Comparison of ENCODE assay signal across 20 mouse cellular contexts in the genomic region with DNA sequence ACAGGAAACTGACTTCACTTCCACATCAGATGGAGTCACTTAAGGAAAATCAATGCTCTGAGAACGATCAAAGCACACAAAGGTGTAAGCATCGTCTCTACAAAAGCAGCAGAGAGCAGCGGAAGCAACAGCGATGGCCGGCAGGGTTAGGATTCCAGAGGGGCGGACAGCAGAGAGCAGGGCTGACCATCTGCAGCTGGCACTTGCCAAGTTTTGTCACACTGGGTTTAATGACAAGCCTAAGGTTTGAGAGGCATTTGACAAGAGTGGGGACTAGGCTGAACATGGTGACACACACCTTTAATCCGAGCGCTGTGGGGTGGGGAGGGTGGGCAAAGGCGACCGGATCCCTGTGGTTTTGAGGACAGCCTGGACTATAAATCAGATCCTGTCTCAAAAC. TPM values are rescaled to one million over a fixed set of nuclear protein-coding genes. Genes with fewer than 3 reads are reported as not detected.
DNase-seq lines count a peak whose midpoint lies in the region; ATAC-seq and TF ChIP-seq lines count a peak whose summit lies in the region.
"Had no signal": no experiment of that assay in that cellular context is flagged by ENCODE, and none has a peak within 500 bp of the region (broad histone marks: within the 10 kb centered on the region; RNA-seq: fewer than 3 reads in every experiment).

No protein-coding gene starts in this region.

- no peak overlapping the region for H3K4me3 ChIP-seq in gastrocnemius, adult 2 months
- no peak overlapping the region for H3K4me3 ChIP-seq in kidney, embryonic 16.5 days (ENCODE audit: low read length)
- H3K4me3 ChIP-seq in myocyte, result no peak overlapping the region
- H3K4me3 ChIP-seq: erythroblast, embryonic 14.5 days; forebrain, embryonic 13.5 days; layer of hippocampus, adult 2 months; limb, embryonic 13.5 days; liver, embryonic 12.5 days; midbrain, embryonic 12.5 days had no signal

- intact Hi-C loops in gastrocnemius, adult 2 months (cut with DNase I), result no loop called here
- intact Hi-C loops in gastrocnemius, postnatal 14 days (cut with DNase I; ENCODE audit: low total_unique reads), result no loop called here

- WGBS in kidney, embryonic 16.5 days, result 46% methylated on average over 10 of the region's 10 CpGs

- no peak for TF ChIP-seq CTCF in gastrocnemius, adult 2 months (IDR thresholded peaks at IDR 0.05)

- no peaks in the 10 kb centered on the region for H3K79me2 ChIP-seq in myocyte (ENCODE audit: control insufficient read depth, insufficient read depth)

- no peak overlapping the region for H3ac ChIP-seq in myocyte (ENCODE audit: control insufficient read depth, insufficient read length)

- peak overlapping the region; percentile 40 for H3K27ac ChIP-seq in gastrocnemius, adult 2 months
- H3K27ac ChIP-seq in kidney, embryonic 16.5 days (ENCODE audit: low read length), result 0 out of 2 replicates have a peak overlapping the region, but pooled peaks have one; percentile 43
- H3K27ac ChIP-seq: forebrain, embryonic 13.5 days; layer of hippocampus, adult 2 months; liver, embryonic 12.5 days; midbrain, embryonic 12.5 days had no signal

- no peaks in the 10 kb centered on the region for H3K36me3 ChIP-seq in kidney, embryonic 16.5 days (ENCODE audit: insufficient read depth, low read length)
- H3K36me3 ChIP-seq in myocyte (ENCODE audit: control insufficient read depth, insufficient read depth), result no peaks in the 10 kb centered on the region
- H3K36me3 ChIP-seq: limb, embryonic 13.5 days; liver, embryonic 12.5 days; midbrain, embryonic 12.5 days had no signal

- H3K27me3 ChIP-seq in kidney, embryonic 16.5 days (ENCODE audit: insufficient read depth, low read length), result no peaks in the 10 kb centered on the region
- H3K27me3 ChIP-seq in myocyte (ENCODE audit: control insufficient read depth, insufficient read depth, insufficient read length), result no peaks in the 10 kb centered on the region
- H3K27me3 ChIP-seq: forebrain, embryonic 13.5 days; limb, embryonic 13.5 days; midbrain, embryonic 12.5 days had no signal

- H3K4me1 ChIP-seq in kidney, embryonic 16.5 days (ENCODE audit: insufficient read depth, low read length), result peaks cover 30% of the 10 kb centered on the region

- peak overlapping the region; percentile 18 for H3K4me2 ChIP-seq in kidney, embryonic 16.5 days (replicated peaks; ENCODE audit: low read depth, low read length)
- H3K4me2 ChIP-seq in myocyte (ENCODE audit: low read depth), result peak overlapping the region; percentile 67
- H3K4me2 ChIP-seq: forebrain, embryonic 13.5 days; heart, embryonic 11.5 days; limb, embryonic 13.5 days; liver, embryonic 12.5 days; midbrain, embryonic 12.5 days had no signal

- no peaks in the 10 kb centered on the region for H3K9me3 ChIP-seq in kidney, embryonic 16.5 days (ENCODE audit: low read length)
- H3K9me3 ChIP-seq: forebrain, embryonic 13.5 days; midbrain, embryonic 12.5 days had no signal

- no peak for ATAC-seq in kidney, embryonic 16.5 days (ENCODE audit: low FRiP score, low TSS enrichment)
- ATAC-seq: forebrain, embryonic 13.5 days; liver, embryonic 12.5 days had no signal

- no peak for DNase-seq in gastrocnemius, adult 2 months
- DNase-seq in gastrocnemius, postnatal 14 days, result no peak
- no peak for DNase-seq in kidney, adult 8-10 months
- DNase-seq in CD4-positive helper T cell, adult 2 months (ENCODE audit: low read depth, low spot score), result peak; percentile 41
- DNase-seq in testis, postnatal 14 days (ENCODE audit: low spot score), result no peak
- DNase-seq: adrenal gland, postnatal 14 days; cerebellum, adult 8-10 months; kidney, postnatal 10 days; lung, adult 2 months; lung, postnatal 14 days; thymus, postnatal 25 days had no signal

- no peak overlapping the region for H3K9ac ChIP-seq in kidney, embryonic 16.5 days (replicated peaks; ENCODE audit: low read length)
- H3K9ac ChIP-seq: forebrain, embryonic 13.5 days; limb, embryonic 13.5 days; liver, embryonic 12.5 days; midbrain, embryonic 12.5 days had no signal

- no peak for TF ChIP-seq POLR2A in myocyte (IDR thresholded peaks at IDR 0.05; ENCODE audit: insufficient read length, low read depth)

TF ChIP-seq in myocyte, 11 proteins besides CTCF, POLR2A, EP300 and RAD21:
- peak in 1 of 3 experiments; percentile 59 for TF ChIP-seq MYOG (IDR thresholded peaks at IDR 0.05; ENCODE audit: control insufficient read depth in 1 of 3, insufficient read depth in 1 of 3, insufficient read length in 2 of 3, low read depth in 2 of 3)
- no peak for TF ChIP-seq POLR2AphosphoS2 (IDR thresholded peaks at IDR 0.05; ENCODE audit: insufficient read length, low read depth)
- no peak for TF ChIP-seq TCF3 (IDR thresholded peaks at IDR 0.05; ENCODE audit: insufficient read length, low read depth)
- no peak for TF ChIP-seq CEBPB (IDR thresholded peaks at IDR 0.05; ENCODE audit: insufficient read depth, poor library complexity, severe bottlenecking)
- peak in 2 of 3 experiments; percentile 43 to 82 for TF ChIP-seq MYOD1 (IDR thresholded peaks at IDR 0.05; ENCODE audit: control insufficient read depth in 1 of 3, insufficient read length in 2 of 3, low read depth in 2 of 3)

RNA-seq across cellular contexts. Expression of a gene that starts 10.8 kb away (rescaled TPM):
- total RNA-seq in gastrocnemius, adult 2 months (2021), result 1 to 10 TPM; 1.5 to 2.0 TPM
- total RNA-seq in gastrocnemius, postnatal 14 days (2021), result 1 to 10 TPM; 3.4 to 3.9 TPM
- 22.8 and 25.3 TPM in 2 replicates for polyA plus RNA-seq in kidney, embryonic 16.5 days (2015; fragmentation: Nextera tagmentation; extraction: Ambion mirVana)
- 23.0 TPM for polyA plus RNA-seq in myocyte (2012; fragmentation: generic; extraction: Trizol)

RNA-seq across cellular contexts. Expression of a gene that starts 18.6 kb away (rescaled TPM):
- 10 to 100 TPM; 29.6 to 31.3 TPM for total RNA-seq in gastrocnemius, adult 2 months (2021)
- 10 to 100 TPM; 22.7 to 25.2 TPM for total RNA-seq in gastrocnemius, postnatal 14 days (2021)
- polyA plus RNA-seq in kidney, embryonic 16.5 days (2015; fragmentation: Nextera tagmentation; extraction: Ambion mirVana), result 110 and 114 TPM in 2 replicates
- polyA plus RNA-seq in myocyte (2012; fragmentation: generic; extraction: Trizol), result 60.5 TPM
